Mouse (Mus musculus) kidney, adult 8-10 months (tissue): ENCODE data around the gene Sphkap.

Experiments used
- DNase-seq, 2 experiments: peaks; one replicate each; pipeline ENCODE4 v3.0.0; 2022

Gene Sphkap

GRCm38 (mm10) chr1:83408021-83408464 lies at the start of gene Sphkap:
Gene Sphkap (minus strand): TSS chr1:83408200.
- DNase-seq, result peak in 1 of 2 experiments; percentile 1

- no peak for DNase-seq
These were observed 43.3 kb upstream of the Sphkap start for GRCm38 (mm10) chr1:83451291-83451690.

DNA sequence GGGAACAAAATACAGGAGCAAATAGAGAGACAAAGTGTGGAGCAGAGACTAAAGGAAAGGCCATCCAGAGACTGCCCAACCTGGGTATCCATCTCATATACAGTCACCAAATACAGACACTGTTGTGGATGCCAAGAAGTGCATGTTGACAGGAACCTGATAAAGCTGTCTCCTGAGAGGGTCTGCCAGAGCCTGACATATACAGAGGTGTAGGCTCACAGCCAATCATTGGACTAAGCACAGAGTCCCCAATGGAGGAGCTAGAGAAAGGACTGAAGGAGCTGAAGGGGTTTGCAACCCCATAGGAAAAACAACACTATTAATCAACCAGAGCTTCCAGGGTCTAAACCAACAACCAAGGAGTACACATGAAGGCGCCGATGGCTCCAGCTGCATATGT lies 32.4 kb upstream of the Sphkap start:
- no peak for DNase-seq

DNA sequence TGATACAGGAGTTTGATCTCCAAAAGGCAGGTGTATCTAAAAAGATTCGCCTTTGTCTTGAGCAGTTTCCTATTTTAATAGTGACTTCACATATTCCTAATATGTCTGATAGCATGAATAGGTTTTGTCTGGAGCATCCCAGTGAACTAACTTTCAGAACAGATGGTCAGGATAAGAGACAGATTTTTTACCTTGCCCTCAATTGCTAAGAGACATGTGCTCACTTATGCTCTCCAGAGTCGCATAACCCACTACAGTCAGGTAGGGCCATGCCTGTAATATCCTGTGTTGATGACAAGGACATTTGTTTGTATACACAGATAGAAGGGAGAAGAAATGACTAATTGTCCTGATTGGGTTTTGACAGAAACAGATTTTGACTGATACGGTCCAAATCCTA lies 25.9 kb upstream of the Sphkap start:
- no peak for DNase-seq

DNA sequence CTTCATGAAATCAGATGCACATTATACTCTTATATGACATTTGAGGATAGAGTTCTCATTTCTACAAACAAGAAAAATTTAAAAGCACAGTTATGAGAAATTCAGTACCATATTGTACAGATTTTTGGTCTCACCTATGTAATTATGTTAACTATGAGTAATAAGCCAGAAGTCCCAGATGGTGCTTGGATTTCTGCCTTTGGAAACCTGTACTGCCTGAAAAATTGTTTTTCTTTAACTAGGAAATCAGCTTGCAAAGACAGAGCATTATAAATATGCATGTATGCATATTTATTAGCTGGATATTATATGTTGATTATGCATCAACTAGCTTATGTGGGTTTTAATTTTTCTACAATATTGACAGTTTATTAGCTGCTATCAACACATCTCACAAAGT lies 21.9 kb upstream of the Sphkap start:
- DNase-seq, result no peak

GRCm38 (mm10) chr1:83407616-83408015 lies 384 bp downstream of the Sphkap start:
- DNase-seq, result no peak

DNA sequence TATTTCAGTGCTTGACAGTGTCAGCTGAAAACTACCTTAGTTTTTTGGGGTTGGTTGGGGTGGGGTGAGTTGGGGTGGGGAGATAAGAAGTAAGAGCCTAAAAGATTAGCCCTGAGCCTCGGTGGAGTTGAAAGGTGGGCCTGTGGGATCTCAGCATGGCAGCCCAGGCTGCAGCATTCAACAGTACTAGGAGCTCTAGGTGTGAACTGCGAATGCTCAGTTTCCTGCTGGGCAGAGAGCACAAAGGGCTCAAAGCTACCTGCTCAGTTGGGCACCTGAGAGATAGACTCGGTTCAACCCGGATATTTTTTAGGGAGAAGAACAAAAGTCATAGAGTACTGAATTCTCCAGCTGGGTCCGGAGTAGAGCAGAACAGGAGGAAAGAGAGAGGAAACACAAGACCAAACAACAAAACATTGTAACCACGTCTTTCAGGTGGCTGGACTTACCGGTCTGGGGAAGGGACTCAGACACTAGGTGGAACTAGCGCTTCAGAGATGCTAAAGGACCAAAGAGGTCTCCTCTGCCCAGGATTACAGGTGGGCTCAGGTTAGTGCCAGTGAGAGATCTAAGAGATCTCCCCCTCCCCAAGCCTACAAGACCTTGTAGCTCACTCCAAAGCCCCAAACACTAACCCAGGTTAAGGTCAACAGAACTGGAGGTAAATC lies 984 bp downstream of the Sphkap start:
- DNase-seq, result no peak

DNA sequence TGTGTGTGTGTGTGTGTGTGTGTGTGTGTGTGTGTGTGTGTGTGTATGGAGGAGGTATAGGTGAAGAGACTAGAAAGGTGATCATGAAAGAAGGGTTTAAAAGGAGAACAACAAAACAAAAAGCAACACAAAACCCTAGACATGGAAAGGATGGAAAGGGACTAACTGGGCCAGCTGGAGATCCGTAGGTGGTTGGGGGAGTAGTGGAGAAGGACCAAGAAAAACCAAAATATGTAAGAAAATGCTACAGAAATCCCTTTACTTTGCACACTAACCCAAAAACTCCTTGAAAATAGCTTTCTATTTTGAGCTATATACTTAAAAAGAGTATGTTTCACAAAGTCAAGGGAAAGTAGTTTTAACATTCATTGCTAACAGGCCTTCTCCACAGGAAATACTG lies 6.9 kb downstream of the Sphkap start:
- no peak for DNase-seq

DNA sequence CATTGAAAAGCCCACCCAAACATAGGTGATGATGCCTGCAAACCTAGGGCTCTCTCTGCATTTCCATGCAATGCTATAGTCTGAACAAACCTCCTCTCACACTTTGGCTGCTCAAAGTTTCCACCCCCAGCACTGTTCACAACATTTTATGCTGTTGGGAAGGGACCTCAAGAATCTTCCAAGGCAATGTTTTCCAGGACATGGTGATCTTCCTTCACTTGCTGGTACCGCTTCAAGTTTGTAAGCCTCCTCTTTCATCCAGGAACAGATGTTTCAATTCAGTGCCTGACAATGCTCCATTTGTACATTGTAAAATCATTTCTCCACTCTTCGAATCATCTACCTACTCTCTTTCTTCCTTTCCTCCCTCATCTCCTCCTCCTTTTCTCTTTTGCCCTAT lies 11.7 kb downstream of the Sphkap start:
- DNase-seq, result no peak

DNA sequence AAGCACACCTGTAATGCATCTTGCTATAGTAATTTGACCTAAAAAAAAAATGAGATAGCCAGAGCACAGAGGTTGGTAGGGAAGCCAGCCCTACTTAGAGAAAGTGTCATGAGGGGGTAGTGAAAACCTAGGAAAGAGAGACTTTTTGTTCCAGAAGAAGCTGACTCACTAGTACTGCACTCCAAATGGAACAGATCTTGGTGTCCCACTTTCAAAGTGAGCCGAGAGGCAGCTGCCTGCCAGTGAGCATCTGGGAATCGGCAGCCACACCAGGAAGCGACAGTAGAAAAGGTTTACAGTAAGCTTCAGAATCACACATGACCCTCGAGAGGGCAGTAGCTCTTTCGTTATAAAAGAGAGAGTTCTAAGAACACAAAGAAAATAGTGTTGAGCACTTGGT lies 12.4 kb downstream of the Sphkap start:
- no peak for DNase-seq

GRCm38 (mm10) chr1:83389419-83389818 lies 18.6 kb downstream of the Sphkap start:
- no peak for DNase-seq

- DNase-seq, result no peak
These were observed 30.6 kb downstream of the Sphkap start for GRCm38 (mm10) chr1:83377404-83377803.

GRCm38 (mm10) chr1:83366456-83366855 lies 41.5 kb downstream of the Sphkap start:
- no peak for DNase-seq

DNA sequence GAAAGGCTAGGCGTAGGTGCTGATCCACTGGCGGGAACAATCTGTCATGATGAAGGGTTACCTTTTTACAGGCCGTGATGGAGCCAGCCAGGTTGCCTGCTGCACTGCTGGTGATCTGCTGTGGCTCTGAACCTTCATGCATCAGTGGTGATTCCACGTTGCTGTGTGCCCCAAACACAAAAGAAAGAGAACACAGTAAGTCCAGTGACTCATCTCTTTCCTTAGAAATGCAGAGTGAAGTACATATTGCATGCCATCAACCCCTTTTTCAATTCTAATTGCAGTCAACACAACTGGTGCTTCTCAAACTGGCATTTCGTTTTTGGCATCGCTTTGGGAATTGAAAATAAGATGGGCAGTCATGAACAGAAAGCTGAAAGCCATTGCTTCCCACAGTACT lies 45.8 kb downstream of the Sphkap start:
- DNase-seq, result peak in 1 of 2 experiments; percentile 0

DNA sequence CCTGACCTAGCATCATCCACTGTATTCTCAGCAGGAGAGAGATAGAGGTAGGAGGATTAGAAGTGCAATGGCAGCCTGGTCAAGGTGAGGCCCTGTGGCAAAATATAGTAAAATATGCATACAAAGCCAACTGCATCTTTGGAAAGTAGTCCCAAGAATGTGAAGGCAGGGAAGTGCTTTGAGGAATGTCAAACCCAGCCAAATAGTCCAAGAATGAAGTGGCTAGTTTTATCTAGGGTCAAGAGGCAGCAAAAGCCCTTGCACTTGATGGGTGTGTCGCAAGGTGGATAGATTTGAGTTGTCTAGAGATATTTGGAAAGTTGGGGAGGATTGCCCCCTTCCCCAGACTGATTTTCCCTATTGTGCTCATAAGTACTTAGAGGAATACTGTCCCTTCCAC lies 61.5 kb downstream of the Sphkap start:
- no peak for DNase-seq

GRCm38 (mm10) chr1:83345572-83345971 lies 62.4 kb downstream of the Sphkap start:
- DNase-seq, result no peak

GRCm38 (mm10) chr1:83345069-83345468 lies 62.9 kb downstream of the Sphkap start:
- DNase-seq, result no peak

DNA sequence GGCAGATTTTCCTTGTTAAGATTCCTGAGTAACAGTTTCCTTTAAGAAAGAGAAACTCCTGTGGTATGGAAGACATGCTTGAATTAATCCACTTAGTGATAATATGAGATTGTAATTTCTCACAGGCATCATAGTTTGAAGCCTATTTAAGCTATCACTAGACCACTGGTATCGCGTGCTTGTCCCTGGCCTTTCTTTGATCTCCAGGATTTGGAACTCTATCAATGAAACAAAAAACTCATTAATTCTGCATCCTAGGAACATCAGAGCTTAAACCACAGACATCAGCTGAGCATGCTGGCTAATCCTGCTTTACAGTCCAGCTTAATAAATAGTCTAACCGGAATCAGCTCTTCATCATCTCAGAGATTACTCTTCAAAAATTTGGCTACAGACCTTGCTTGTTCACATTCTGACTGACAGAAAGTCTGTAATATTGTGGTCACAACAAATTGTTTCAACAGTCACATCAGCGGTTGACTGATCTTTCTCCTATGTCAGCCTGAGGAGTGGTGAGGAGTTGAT lies 65.2 kb downstream of the Sphkap start:
- no peak for DNase-seq

DNA sequence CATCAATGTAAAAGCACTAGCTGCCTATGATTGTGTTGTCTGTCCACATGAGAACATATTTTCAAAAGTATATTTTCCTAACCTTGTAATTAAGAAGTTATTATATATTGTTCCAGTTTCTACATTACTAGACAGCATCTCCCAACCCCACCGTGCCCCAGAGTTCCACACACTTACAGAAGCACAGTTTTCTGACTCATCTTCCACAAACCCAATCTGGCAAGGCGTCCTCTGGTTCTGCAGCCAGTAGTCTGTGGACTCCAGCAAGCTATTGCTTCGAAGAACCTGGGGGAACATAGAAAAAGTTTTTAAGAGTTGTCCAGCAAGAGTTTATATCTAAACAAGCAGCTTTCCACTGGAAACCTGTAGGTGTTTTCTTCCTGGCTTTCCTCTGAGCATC lies 68.6 kb downstream of the Sphkap start:
- no peak for DNase-seq

- DNase-seq, result no peak
These were observed 91.1 kb downstream of the Sphkap start for GRCm38 (mm10) chr1:83316917-83317316.

- DNase-seq, result no peak
These were observed 92.9 kb downstream of the Sphkap start for GRCm38 (mm10) chr1:83315146-83315545.

GRCm38 (mm10) chr1:83311607-83312295 lies 96.2 kb downstream of the Sphkap start:
- no peak for DNase-seq

GRCm38 (mm10) chr1:83297137-83298076 lies 110.6 kb downstream of the Sphkap start:
- no peak for DNase-seq
